Mouse (Mus musculus) megakaryocyte, adult 5-6 weeks (primary cell): ENCODE measurements around the gene Gsn. TPM values are rescaled to one million over a fixed set of nuclear protein-coding genes. Genes with fewer than 3 reads are reported as not detected.

Experiments
- ATAC-seq: 2 replicates; pipeline ENCODE4 v1.8.0; 2016; ENCODE audit warnings: mild to moderate bottlenecking, inconsistent platforms; ENCODE audit not compliant: poor library complexity, severe bottlenecking
- total RNA-seq, 2 experiments: library from RNA; stranded (forward) in 1 of 2; stranded (reverse) in 1 of 2; fragments of 153-499, 151-499 nt in 1 of 2; fragments of 221-1000, 200-1000 nt in 1 of 2; gene quantifications; 2 replicates each; pipeline versions ENCODE4 v1.2.3 to v1.2.4; 2015 to 2017

The Gsn gene
- total RNA-seq, 2 experiments from 2014 or later = 54.1 to 90.9 TPM

GRCm38 (mm10) chr2:35252733-35253132 is 3.4 kb upstream of the Gsn start:
- no peak for ATAC-seq

DNA sequence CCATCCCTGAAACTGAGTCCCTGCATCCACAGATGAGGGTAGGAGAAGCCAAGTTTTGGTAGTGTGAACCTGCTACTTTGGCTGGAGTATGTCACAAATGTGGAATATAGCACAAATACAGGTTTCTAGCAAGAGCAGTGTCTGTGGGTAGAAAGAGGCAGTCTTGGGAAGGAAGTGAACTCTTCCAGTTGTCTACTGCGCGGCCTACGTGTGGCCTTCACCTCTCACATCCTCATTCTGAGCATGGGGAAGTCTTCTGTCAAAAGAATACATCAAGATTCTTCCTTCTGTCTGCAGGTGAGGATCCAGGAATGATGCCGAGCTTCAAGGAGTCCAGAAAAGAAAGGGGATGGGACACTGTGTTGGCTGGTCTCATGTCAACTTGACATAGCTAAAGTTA is 2.4 kb upstream of the Gsn start:
- peak; percentile 36 for ATAC-seq

- no peak for ATAC-seq
These were observed 1.2 kb upstream of the Gsn start for GRCm38 (mm10) chr2:35255004-35255403.

DNA sequence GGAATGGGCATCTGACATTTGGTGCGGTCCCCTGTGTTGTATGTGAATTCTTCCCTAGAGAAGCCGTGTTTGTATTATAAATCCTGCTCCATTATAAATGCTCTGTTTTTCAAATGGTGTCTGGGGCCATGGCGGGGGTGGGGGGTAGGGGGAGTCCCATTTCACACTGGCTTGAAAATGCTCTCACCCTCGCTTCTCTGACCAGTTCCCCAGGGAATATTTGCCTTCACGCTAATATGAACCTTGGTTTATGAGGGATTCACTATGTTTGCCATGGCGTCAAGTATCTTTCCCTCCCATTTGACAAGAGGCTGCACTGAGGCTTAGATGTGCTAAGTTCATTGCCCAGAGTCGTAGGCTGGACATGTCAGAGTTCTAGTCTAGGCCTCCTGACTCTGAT is 718 bp upstream of the Gsn start:
- no peak for ATAC-seq

GRCm38 (mm10) chr2:35256932-35257331 is 752 bp downstream of the Gsn start:
- peak; percentile 32; the same call in 1 of the 2 replicates for ATAC-seq

- no peak for ATAC-seq
These were observed 1.7 kb downstream of the Gsn start for GRCm38 (mm10) chr2:35257886-35258285.

GRCm38 (mm10) chr2:35258590-35258989 is 2.4 kb downstream of the Gsn start:
- ATAC-seq = no peak

DNA sequence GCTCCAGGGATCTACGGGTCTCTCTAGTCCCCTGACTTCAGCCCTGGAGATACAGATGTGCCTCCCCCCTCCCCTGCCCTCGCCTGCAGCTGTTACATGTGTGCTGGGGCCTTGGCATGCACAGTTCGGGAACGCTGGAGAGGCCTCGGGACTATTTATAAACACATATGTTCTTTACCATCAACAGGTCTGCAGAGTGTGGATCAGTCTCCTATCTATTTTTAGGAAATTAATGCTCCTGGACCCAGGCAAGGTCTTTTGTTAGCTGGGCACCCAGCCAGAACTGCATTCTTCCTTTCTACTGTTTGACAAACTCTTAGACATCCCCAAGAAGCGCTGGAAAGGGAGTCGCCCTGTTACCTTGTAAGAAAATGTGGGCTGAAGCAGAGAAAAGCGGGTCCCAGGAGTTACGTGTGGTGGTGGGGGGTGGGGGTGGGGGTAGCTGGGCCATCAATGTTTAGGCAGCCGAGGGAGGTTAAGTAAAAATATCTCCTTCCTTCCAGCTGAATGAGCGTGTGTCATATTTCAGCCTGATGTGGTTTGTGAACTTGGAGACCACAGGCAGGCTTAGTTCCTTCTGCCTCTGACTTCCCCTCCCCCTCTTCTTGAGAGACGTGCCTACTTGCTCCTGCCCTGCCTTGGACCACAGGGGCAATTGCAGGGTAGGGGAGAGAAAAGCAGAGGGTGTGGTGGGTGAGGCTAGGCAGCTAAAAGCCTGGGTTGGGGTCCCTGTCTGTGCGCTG is 3.3 kb downstream of the Gsn start:
- ATAC-seq = peak; percentile 59

GRCm38 (mm10) chr2:35260291-35260690 is 4.1 kb downstream of the Gsn start:
- ATAC-seq = no peak

- ATAC-seq = no peak
These were observed 7.9 kb downstream of the Gsn start for GRCm38 (mm10) chr2:35264095-35264494.

DNA sequence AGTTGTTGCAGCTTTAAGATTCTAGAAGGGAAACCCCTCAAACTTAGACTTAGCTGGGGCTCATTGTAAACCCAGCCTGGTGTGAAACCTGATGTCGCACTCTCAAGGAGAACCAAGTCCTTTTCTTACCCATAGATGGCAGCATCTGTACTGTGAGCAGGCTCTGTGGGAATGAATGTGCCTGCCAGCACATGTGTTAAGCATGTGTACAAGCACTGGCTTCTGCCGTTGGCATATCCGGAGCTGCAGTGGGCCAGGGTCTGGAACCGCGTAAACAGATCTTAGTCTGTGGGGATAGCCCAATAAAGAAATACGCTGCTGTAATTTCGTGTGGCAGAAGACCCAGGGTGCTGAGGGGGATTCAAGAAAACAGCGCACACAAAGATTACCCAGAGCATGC is 9.1 kb downstream of the Gsn start:
- ATAC-seq = peak; percentile 64

DNA sequence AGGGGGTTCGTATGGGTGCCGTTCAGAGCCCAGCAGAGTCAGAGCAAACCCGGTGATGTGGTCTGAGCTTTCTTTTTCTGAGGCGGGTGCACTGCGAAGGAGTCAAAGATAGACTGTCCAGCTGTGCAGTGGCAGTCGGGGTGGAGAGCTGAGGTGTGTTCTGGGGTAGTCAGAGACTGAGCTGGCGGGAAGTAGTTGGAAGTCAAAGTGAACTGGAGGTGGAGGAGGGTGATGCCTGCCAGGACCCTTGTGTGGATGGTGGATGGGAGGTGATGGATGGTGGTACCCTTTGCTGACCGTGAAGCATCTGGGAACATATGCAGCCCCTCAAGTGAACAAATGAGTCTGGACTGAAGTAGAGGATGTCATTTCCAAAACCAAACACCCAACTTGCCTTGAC is 9.6 kb downstream of the Gsn start:
- no peak for ATAC-seq

GRCm38 (mm10) chr2:35266251-35266905 is 10.2 kb downstream of the Gsn start:
- ATAC-seq = no peak

DNA sequence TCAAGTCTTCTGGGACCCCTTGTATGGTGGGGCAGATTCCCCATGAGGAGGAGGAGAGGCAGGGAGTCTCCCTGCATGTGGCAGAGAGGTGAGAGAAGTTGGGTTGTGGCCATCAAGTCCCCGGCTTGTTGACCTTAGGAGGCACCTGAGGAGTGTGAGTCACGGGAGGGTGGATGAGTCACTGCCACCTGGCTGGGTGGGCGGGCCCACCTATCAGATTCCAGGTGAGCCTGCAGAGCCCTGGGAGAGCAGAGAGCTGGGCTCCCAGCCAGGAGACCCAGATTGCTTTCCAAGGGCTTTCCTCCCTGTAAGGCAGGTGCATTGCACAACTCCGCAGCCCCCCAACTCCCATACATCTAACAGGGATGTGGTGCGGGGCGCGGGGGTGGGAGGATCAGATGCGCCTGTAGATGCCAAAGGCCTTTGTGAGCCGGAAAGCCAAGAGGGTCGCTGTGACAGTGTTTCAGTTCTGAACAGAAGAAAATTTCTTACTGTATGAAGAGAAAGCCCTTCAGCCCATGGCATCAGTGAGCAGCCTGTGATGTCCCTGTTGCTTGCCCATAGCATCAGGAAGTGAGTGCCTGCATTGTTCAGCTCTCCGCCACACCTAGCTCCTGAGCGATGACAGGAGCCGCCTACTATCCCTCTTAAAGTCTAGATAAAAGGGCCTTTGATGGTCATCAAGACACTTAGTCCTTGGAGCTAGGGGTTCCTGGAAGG is 11.1 kb downstream of the Gsn start:
- no peak for ATAC-seq

DNA sequence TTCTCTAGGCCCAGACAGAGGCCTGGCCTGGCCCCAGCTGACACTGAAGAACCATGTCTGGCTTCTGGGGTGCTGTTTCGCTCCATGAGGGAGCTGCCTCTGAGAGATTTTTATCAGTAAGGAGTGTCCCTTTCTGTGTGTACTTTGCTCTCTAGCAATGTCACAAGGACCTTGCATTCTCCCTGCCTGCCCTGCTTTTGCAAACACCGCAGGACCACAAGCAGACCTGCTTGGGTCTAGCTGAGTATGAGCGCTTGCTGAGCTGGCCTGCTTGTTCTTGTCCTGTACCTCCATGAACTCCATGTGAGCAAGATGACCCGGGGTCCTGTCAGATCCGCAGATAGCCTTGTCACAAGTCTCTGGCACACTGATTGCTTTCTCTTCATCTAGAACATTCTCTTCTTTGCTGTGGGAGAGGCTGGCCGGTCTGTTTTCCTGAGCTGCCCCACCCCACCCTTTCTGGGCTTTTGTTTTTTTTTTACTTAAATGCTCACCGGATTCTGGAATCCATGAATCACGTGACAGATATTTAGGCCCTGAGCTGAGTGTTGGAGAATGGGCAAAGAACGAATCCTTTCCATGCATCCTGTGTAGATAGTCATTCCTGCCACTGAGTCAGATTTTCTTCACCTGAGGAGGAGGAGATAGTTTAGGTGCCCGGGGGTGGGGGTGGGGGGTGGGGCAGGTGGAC is 11.8 kb downstream of the Gsn start:
- no peak for ATAC-seq

DNA sequence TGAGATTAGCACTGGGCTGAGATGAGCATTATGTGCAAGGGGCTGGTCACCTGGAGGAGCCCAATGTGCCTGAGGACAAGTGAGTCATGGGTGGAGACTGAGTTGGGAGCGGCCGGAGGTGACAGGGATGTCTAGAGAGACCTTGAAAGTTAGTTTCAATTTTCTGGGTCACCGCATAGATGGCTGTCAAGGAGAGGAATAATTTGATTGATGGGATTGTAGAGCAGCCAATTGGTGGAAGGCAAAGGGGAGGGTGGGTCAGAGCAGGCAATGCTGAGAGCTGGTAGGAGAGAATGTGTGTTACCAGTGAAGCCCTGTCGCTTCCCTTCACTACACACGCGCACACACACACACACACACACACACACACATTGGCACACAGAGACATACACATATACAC is 13.0 kb downstream of the Gsn start:
- no peak for ATAC-seq

DNA sequence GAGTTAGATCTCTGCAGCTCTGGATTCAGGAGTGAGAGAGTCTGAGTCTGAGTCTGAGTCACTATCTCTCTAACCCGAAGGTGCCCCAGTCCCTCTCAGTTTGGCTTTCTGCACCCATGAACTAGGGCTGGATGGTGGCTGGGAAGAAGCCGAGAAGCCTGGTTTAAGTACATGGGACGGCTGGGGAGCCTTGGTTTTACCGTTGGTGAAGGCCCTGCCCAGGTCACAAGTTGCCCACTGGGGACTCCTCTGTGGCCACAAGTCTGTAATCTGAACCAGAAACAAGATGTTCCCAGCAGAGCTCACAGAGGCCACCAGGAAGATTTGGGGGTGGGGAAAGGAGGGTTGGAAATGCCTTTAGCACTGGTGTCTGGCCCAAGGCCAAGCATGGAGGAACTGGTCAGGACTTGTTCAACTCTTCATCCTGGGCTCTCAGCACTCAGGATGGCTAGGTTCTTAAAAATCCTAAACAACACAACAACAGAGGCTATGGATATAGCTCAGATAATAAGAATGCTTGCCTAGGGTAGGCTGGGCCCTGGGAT is 13.6 kb downstream of the Gsn start:
- ATAC-seq = no peak

DNA sequence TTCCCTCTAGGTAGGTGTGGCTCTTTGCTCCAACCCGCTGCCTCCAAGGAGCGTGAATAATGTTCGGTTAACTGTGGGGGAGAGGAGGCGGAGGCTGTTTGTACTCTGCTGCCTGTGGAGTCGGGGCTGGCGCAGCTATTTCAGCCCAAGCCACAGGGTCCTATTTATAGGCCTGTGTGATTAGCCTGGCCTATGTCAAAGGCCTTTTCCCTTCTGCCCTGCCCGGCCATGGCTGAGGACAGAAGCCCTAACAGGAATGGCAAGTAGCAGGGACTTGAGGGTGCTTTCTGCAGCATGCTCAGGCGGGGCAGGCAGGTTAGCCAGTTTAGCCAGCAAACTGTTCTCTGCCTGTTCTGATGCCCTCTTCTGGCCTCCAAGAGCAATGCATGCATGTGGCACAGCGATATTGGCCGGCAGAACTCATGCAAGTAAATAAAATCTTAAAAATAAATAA is 14.4 kb downstream of the Gsn start:
- ATAC-seq = peak; percentile 85

DNA sequence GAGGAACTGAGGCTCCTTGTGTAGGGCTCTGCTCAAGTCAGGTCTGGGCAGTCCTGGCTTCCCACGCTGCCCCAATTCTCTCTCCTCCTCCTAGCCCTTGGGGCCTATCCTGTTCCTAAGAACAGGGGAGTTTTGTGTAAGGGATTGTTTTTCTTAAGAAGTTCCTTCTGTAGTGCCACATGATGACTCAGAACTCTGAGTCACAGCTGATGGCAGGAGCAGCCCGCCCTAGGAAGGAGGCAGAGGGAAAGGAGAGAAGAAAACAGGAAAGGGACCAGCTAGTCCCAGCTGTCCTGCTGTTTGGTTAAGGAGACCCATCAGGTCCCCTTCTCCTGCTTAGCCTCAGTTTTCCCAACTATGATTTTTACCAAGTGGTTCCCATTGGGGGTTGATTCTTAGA is 15.6 kb downstream of the Gsn start:
- ATAC-seq = peak; percentile 38; the same call in 1 of the 2 replicates

- ATAC-seq = no peak
These were observed 16.7 kb downstream of the Gsn start for GRCm38 (mm10) chr2:35272881-35273280.

DNA sequence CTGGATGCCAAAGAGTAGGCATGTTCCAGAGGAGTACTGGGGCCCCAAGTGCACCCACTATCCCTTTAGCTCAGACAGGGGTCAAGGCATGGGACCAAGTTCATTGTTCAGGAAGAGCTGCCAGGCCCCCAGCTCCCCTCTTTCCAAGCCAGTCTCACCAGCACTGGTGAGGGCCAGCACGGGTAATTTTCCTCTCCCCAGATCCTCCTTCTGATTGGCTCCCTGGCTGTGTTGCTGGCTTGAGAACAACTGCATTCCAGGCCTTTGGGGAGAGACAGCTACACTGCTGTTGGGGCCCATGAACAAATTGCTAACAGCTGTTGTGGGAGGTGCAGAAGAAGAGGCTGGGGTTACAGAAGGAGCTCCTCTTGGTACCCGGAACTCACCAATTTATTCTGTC is 17.4 kb downstream of the Gsn start:
- no peak for ATAC-seq
